Mouse (Mus musculus) neural tube, embryonic 11.5 days (tissue): ENCODE measurements around the gene Sh2d5. TPM values are rescaled to one million over a fixed set of nuclear protein-coding genes. Genes with fewer than 3 reads are reported as not detected.

Source experiments
- ATAC-seq: fragments of 200-750 bp; cut with Nextera tagmentation; 2 replicates; pipeline ENCODE4 v1.8.0; 2017; ENCODE audit warnings: moderate number of reproducible peaks, mild to moderate bottlenecking, moderate TSS enrichment, moderate library complexity; ENCODE audit not compliant: insufficient read depth, low FRiP score, low TSS enrichment
- DNase-seq: peaks from one replicate; pipeline ENCODE4 v3.0.0-alpha.2; 2015; ENCODE audit warnings: low spot score
- H3K27ac ChIP-seq: fragments of 300-500 bp; sonication (generic); 2 replicates; pipeline ENCODE4 v1.5.1; 2014; ENCODE audit warnings: low read depth, mild to moderate bottlenecking, low read length
- H3K27me3 ChIP-seq: fragments of 300-500 bp; sonication (generic); 2 replicates; pipeline ENCODE4 v1.6.1; 2014; ENCODE audit warnings: mild to moderate bottlenecking, low read length, mixed read lengths; ENCODE audit not compliant: control insufficient read depth, insufficient read depth
- H3K36me3 ChIP-seq: fragments of 300-500 bp; sonication (generic); 2 replicates; pipeline ENCODE4 v1.6.1; 2014; ENCODE audit warnings: mild to moderate bottlenecking, low read length, moderate library complexity, mixed read lengths; ENCODE audit not compliant: control insufficient read depth, insufficient read depth
- H3K4me1 ChIP-seq: fragments of 300-500 bp; sonication (generic); 2 replicates; pipeline ENCODE4 v1.6.1; 2014; ENCODE audit warnings: low read length, mixed read lengths; ENCODE audit not compliant: control insufficient read depth, insufficient read depth
- H3K4me2 ChIP-seq: fragments of 300-500 bp; sonication (generic); 2 replicates; pipeline ENCODE4 v1.6.1; 2014; ENCODE audit warnings: low read depth, mild to moderate bottlenecking, moderate library complexity
- H3K4me3 ChIP-seq: fragments of 300-500 bp; sonication (generic); 2 replicates; pipeline ENCODE4 v1.5.1; 2014; ENCODE audit warnings: low read depth, low read length
- H3K9ac ChIP-seq: fragments of 300-500 bp; sonication (generic); 2 replicates; pipeline ENCODE4 v1.6.1; 2014; ENCODE audit warnings: mild to moderate bottlenecking, low read length
- H3K9me3 ChIP-seq: fragments of 300-500 bp; sonication (generic); 2 replicates; pipeline ENCODE4 v1.6.1; 2016; ENCODE audit warnings: low read length; ENCODE audit not compliant: control insufficient read depth
- WGBS: fragments of 180-500 bp; shearing (Covaris S2); extraction: QIAGEN DNeasy Blood & Tissue Kit; methylation state at CpG from one replicate; pipeline ENCODE4 v1.1.7; 2014; 5-methylcytosine and 5-hydroxymethylcytosine counted together
- polyA plus RNA-seq: library from polyadenylated mRNA; unstranded; fragments of >200 nt; fragmentation: Nextera tagmentation; extraction: Ambion mirVana; gene quantifications from 2 replicates; pipeline ENCODE4 v1.2.1, GENCODE M21; 2014

The Sh2d5 gene
- polyA plus RNA-seq, 1 experiment from 2014 or later: 1.8 TPM

DNA sequence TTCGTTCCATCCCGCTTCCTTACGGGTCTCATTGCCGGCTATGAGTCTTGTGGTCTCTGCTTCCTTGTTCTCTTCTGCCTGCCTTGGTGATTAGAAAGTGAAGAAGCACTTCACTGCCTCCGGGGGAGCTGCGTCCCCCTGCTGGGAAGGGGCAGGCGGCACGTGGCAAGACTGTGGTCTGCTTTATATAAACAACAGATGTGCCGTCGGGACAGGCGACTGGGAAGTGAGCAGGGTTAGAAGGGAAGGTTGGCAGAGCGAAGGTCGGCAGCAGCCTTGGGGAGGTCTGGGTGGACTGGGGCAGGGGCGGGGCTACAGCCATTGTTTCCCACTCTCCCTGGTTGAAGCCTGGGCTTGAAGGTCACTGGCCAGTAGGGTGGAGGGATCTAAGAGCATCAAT, 1.6 kb downstream of the Sh2d5 start:
- H3K9ac ChIP-seq: peak overlapping the region; percentile 2; the same call in 1 of the 2 replicates
- H3K4me3 ChIP-seq: 0 out of 2 replicates have a peak overlapping the region, but pooled peaks have one; percentile 9
- peaks cover 40% of the 10 kb centered on the region for H3K27me3 ChIP-seq
- H3K4me1 ChIP-seq: peaks cover 25% of the 10 kb centered on the region
- ATAC-seq (0 out of 2 replicates have a peak, but pooled peaks have one; percentile 39), DNase-seq (peak; percentile 69)
- H3K4me2 ChIP-seq: peak overlapping the region; percentile 99
- WGBS: 0% methylated on average over 14 of the region's 14 CpGs
- H3K27ac ChIP-seq: no peak overlapping the region
- H3K36me3 ChIP-seq: no peaks in the 10 kb centered on the region
- no peaks in the 10 kb centered on the region for H3K9me3 ChIP-seq

GRCm38 (mm10) chr4:138252231-138252630, 2.0 kb downstream of the Sh2d5 start:
- H3K27me3 ChIP-seq: peaks cover 40% of the 10 kb centered on the region
- ATAC-seq (no peak), DNase-seq (peak; percentile 20)
- H3K4me1 ChIP-seq: peaks cover 25% of the 10 kb centered on the region
- H3K9me3 ChIP-seq: no peaks in the 10 kb centered on the region
- peak overlapping the region; percentile 3; the same call in 1 of the 2 replicates for H3K4me2 ChIP-seq
- no peaks in the 10 kb centered on the region for H3K36me3 ChIP-seq
- peak overlapping the region; percentile 2; the same call in 1 of the 2 replicates for H3K9ac ChIP-seq
- 11% methylated on average over 5 of the region's 5 CpGs for WGBS
- no peak overlapping the region for H3K4me3 ChIP-seq
- no peak overlapping the region for H3K27ac ChIP-seq

DNA sequence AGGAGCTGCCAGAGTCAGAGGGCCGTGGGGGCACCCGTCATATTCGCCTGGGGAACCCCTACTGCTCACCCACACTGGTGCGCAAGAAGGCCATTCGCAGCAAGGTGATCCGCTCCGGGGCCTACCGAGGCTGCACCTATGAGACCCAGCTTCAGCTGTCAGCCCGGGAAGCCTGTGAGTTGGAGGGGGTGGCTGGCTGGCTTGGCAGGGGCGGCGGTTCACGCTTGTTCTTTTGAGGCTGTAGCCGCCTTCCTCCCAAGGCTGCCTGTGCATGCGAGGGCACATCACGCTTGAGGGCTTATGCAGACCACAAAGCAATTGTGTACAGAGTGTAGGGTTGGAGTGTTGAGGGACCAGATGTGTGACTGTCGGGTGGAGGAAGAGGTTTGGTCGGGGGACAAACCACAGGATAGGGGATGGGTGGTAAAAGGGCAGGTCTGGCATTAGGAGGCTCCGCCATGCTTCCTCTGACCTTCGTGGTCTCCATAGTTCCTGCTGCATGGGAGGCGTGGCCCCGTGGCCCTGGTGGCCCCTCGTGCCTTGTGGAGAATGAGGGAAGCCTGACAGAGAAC, 7.0 kb downstream of the Sh2d5 start:
- no peak for DNase-seq
- H3K36me3 ChIP-seq: no peaks in the 10 kb centered on the region
- no peaks in the 10 kb centered on the region for H3K9me3 ChIP-seq
- H3K4me1 ChIP-seq: peaks cover 11% of the 10 kb centered on the region
- H3K4me3 ChIP-seq: no peak overlapping the region
- whole genome bisulfite sequencing: 87% methylated on average over 22 of the region's 22 CpGs
- no peak overlapping the region for H3K4me2 ChIP-seq
- H3K9ac ChIP-seq: no peak overlapping the region
- no peak for ATAC-seq
- H3K27me3 ChIP-seq: peaks cover 19% of the 10 kb centered on the region
- no peak overlapping the region for H3K27ac ChIP-seq

GRCm38 (mm10) chr4:138258663-138259062, 8.5 kb downstream of the Sh2d5 start:
- no peak overlapping the region for H3K4me3 ChIP-seq
- no peak overlapping the region for H3K27ac ChIP-seq
- ATAC-seq (no peak), DNase-seq (no peak)
- H3K4me1 ChIP-seq: peaks cover 8% of the 10 kb centered on the region; the same call in 1 of the 2 replicates
- 84% methylated on average over 7 of the region's 7 CpGs for WGBS
- no peaks in the 10 kb centered on the region for H3K9me3 ChIP-seq
- H3K4me2 ChIP-seq: no peak overlapping the region
- no peak overlapping the region for H3K9ac ChIP-seq
- H3K36me3 ChIP-seq: no peaks in the 10 kb centered on the region
- H3K27me3 ChIP-seq: peaks cover 11% of the 10 kb centered on the region; the same call in 1 of the 2 replicates

GRCm38 (mm10) chr4:138259482-138259881, 9.3 kb downstream of the Sh2d5 start:
- no peak for DNase-seq
- Histone ChIP-seq H3K4me1 (peaks cover 8% of the 10 kb centered on the region; the same call in 1 of the 2 replicates), H3K27me3 (peaks cover 6% of the 10 kb centered on the region; the same call in 1 of the 2 replicates), H3K9ac (no peak overlapping the region), H3K27ac (no peak overlapping the region), H3K4me3 (no peak overlapping the region), H3K9me3 (no peaks in the 10 kb centered on the region), H3K4me2 (no peak overlapping the region), H3K36me3 (no peaks in the 10 kb centered on the region)
- no peak for ATAC-seq
- WGBS: 80% methylated on average over 5 of the region's 5 CpGs

- no peaks in the 10 kb centered on the region for H3K36me3 ChIP-seq
- H3K4me1 ChIP-seq: peaks cover 8% of the 10 kb centered on the region; the same call in 1 of the 2 replicates
- DNase-seq (peak; percentile 90), ATAC-seq (peak; percentile 85)
- H3K9me3 ChIP-seq: no peaks in the 10 kb centered on the region
- H3K27ac ChIP-seq: no peak overlapping the region
- H3K27me3 ChIP-seq: 0 out of 2 replicates have a peak, but pooled peaks cover 6% of the 10 kb centered on the region
- H3K4me3 ChIP-seq: peak overlapping the region; percentile 71
- peak overlapping the region; percentile 80 for H3K4me2 ChIP-seq
- peak overlapping the region; percentile 36 for H3K9ac ChIP-seq
- under 1% methylated on average over 67 of the region's 78 CpGs for WGBS
Observed at GRCm38 (mm10) chr4:138261843-138262681, 11.9 kb downstream of the Sh2d5 start.

DNA sequence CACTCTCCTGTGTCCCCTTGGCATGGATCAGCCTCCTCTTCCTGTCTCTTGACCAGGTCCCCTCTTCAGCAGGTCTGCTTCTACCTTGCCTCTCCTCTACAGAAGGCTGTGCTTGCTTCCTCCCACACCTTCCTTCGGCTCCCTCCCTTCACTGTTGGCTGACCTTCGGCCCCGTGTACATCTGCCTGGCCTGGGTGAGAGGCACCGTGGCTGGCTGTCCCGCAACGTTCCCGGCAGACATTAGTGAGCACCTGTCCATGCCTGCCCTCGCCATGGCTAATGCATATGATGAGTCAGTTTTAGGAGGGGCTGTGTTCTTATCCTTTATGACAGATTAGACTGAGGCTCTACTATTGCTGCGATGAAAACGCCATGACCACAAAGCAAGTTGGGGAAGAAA, 17.7 kb downstream of the Sh2d5 start:
- Histone ChIP-seq H3K4me3 (no peak overlapping the region), H3K4me1 (no peaks in the 10 kb centered on the region), H3K4me2 (no peak overlapping the region), H3K9ac (no peak overlapping the region), H3K27ac (no peak overlapping the region), H3K9me3 (no peaks in the 10 kb centered on the region), H3K27me3 (0 out of 2 replicates have a peak, but pooled peaks cover 4% of the 10 kb centered on the region), H3K36me3 (no peaks in the 10 kb centered on the region)
- WGBS: 89% methylated on average over 10 of the region's 10 CpGs
- ATAC-seq (no peak), DNase-seq (no peak)

GRCm38 (mm10) chr4:138272011-138272997, 22.1 kb downstream of the Sh2d5 start:
- ATAC-seq (no peak), DNase-seq (no peak)
- Histone ChIP-seq H3K27ac (no peak overlapping the region), H3K4me3 (no peak overlapping the region), H3K4me2 (no peak overlapping the region), H3K9me3 (no peaks in the 10 kb centered on the region), H3K9ac (no peak overlapping the region), H3K36me3 (no peaks in the 10 kb centered on the region), H3K27me3 (no peaks in the 10 kb centered on the region), H3K4me1 (no peaks in the 10 kb centered on the region)
- WGBS: 71% methylated on average over 14 of the region's 14 CpGs
